ENCODE assay signal across 30 mouse cellular contexts in the genomic region with DNA sequence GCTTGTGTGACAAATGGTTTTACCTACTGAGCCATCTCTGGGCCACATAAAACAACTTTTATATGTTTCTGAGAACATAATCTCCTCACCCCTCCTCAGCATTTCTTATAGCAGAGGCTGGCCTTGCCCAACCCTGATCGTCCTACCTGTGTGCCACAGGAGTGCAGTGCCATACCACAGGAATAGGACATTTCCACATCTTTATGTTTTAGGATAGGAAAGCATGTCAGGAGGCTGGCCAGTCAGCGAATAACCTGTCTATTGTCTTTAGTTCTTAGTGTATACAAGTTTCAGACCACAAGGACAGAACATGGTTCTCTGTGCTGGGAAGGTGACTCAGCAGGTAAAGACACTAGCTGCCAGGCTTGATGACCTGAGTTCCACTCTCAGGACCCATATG. TPM values are rescaled to one million over a fixed set of nuclear protein-coding genes. Genes with fewer than 3 reads are reported as not detected.
DNase-seq lines count a peak whose midpoint lies in the region; ATAC-seq and TF ChIP-seq lines count a peak whose summit lies in the region.
"Had no signal": no experiment of that assay in that cellular context is flagged by ENCODE, and none has a peak within 500 bp of the region (broad histone marks: within the 10 kb centered on the region; RNA-seq: fewer than 3 reads in every experiment).

No protein-coding gene starts in this region.

- no peak for TF ChIP-seq CTCF in MEL (IDR thresholded peaks at IDR 0.05 in 2 of 3, conservative IDR thresholded peaks at IDR 0.05 in 1 of 3; ENCODE audit: control insufficient read depth in 1 of 3, insufficient read depth in 1 of 3, low read depth in 2 of 3, low read length in 3 of 3, poor library complexity in 1 of 3, severe bottlenecking in 1 of 3)

- intact Hi-C loops in gastrocnemius, postnatal 36 days (cut with DNase I) = no loop called here

- no peak for ATAC-seq in heart, embryonic 12.5 days (ENCODE audit: insufficient number of reproducible peaks, low FRiP score)
- no peak for ATAC-seq in liver, embryonic 13.5 days (ENCODE audit: low read depth)
- ATAC-seq in liver, embryonic 12.5 days = no peak
- ATAC-seq: CD4-positive, CD25-positive, alpha-beta regulatory T cell, adult 4 months; forebrain, embryonic 14.5 days; forebrain, embryonic 16.5 days had no signal

- DNase-seq in heart, adult 11 months = peak; percentile 79
- peak; percentile 25 for DNase-seq in liver, embryonic 13.5 days
- no peak for DNase-seq in MEL (ENCODE audit: low read depth, low spot score)
- DNase-seq in gastrocnemius, postnatal 36 days = no peak
- DNase-seq: adrenal gland, adult 2 months; adrenal gland, postnatal 10 days; adrenal gland, postnatal 25 days; B cell, adult 2 months; cerebellum, adult 11 months; cerebellum, adult 18-20 months; cerebellum, adult 8-10 months; cerebellum, adult 9-11 months; cerebellum, postnatal 14 days; cerebellum, postnatal 36 days; embryo, embryonic 11 days had no signal

- TF ChIP-seq EP300 in MEL (IDR thresholded peaks at IDR 0.05; ENCODE audit: low read depth in 1 of 2, low read length in 2 of 2) = 0 out of 4 replicates have a peak, but pooled peaks of 1 of the 2 experiments have one; percentile 12

- H3K9me3 ChIP-seq in heart, embryonic 12.5 days (replicated peaks) = no peaks in the 10 kb centered on the region
- no peaks in the 10 kb centered on the region for H3K9me3 ChIP-seq in liver, embryonic 13.5 days (replicated peaks)
- no peaks in the 10 kb centered on the region for H3K9me3 ChIP-seq in liver, embryonic 12.5 days (replicated peaks)
- H3K9me3 ChIP-seq in MEL (replicated peaks; ENCODE audit: insufficient read depth, low read length) = no peaks in the 10 kb centered on the region
- H3K9me3 ChIP-seq: embryonic facial prominence, embryonic 13.5 days; embryonic facial prominence, embryonic 15.5 days; forebrain, embryonic 10.5 days; forebrain, embryonic 12.5 days; G1E had no signal

- no peak overlapping the region for H3K4me3 ChIP-seq in heart, embryonic 12.5 days
- H3K4me3 ChIP-seq in liver, embryonic 13.5 days (replicated peaks) = no peak overlapping the region
- no peak overlapping the region for H3K4me3 ChIP-seq in liver, embryonic 12.5 days
- no peak overlapping the region for H3K4me3 ChIP-seq in MEL (ENCODE audit: control insufficient read depth in 1 of 2, insufficient read depth in 1 of 2, low read depth in 2 of 2, low read length in 2 of 2)
- H3K4me3 ChIP-seq: embryonic facial prominence, embryonic 13.5 days; embryonic facial prominence, embryonic 15.5 days; erythroblast, embryonic 14.5 days; forebrain, embryonic 10.5 days; forebrain, embryonic 12.5 days had no signal

- TF ChIP-seq POLR2A in MEL (IDR thresholded peaks at IDR 0.05; ENCODE audit: control insufficient read depth in 1 of 2, insufficient read depth in 1 of 2, low read depth in 1 of 2, low read length in 2 of 2, poor library complexity in 1 of 2) = no peak

- H3K79me2 ChIP-seq in MEL (ENCODE audit: control insufficient read depth, insufficient read depth, low read length, poor library complexity) = peaks cover 17% of the 10 kb centered on the region

- WGBS in heart, embryonic 12.5 days = 86% methylated on average over 2 of the region's 2 CpGs
- WGBS in liver, embryonic 13.5 days (ENCODE audit: insufficient replicate concordance) = 83% methylated on average over 2 of the region's 2 CpGs
- WGBS in liver, embryonic 12.5 days (ENCODE audit: insufficient replicate concordance) = 77% methylated on average over 2 of the region's 2 CpGs

- no peak overlapping the region for H3K9ac ChIP-seq in heart, embryonic 12.5 days
- H3K9ac ChIP-seq in liver, embryonic 13.5 days = no peak overlapping the region
- no peak overlapping the region for H3K9ac ChIP-seq in liver, embryonic 12.5 days
- no peak overlapping the region for H3K9ac ChIP-seq in MEL (ENCODE audit: control insufficient read depth, low read depth, low read length, poor library complexity, severe bottlenecking)
- H3K9ac ChIP-seq: embryonic facial prominence, embryonic 13.5 days; embryonic facial prominence, embryonic 15.5 days; forebrain, embryonic 12.5 days had no signal

- no peak overlapping the region for H3K27ac ChIP-seq in heart, embryonic 12.5 days (ENCODE audit: poor library complexity, severe bottlenecking)
- no peak overlapping the region for H3K27ac ChIP-seq in liver, embryonic 13.5 days
- H3K27ac ChIP-seq in liver, embryonic 12.5 days = no peak overlapping the region
- H3K27ac ChIP-seq in MEL (ENCODE audit: control insufficient read depth, low read depth, low read length) = no peak overlapping the region
- H3K27ac ChIP-seq: embryonic facial prominence, embryonic 13.5 days; embryonic facial prominence, embryonic 15.5 days; forebrain, embryonic 10.5 days; forebrain, embryonic 12.5 days had no signal

- H3K4me1 ChIP-seq in heart, embryonic 12.5 days (replicated peaks) = peaks cover 12% of the 10 kb centered on the region
- peaks cover 8% of the 10 kb centered on the region for H3K4me1 ChIP-seq in liver, embryonic 13.5 days (replicated peaks)
- H3K4me1 ChIP-seq in liver, embryonic 12.5 days = peaks cover 21% of the 10 kb centered on the region
- peaks cover 0 to 17% of the 10 kb centered on the region in 2 experiments; a peak in 2 of 4 replicates for H3K4me1 ChIP-seq in MEL (ENCODE audit: control insufficient read depth in 1 of 2, insufficient read depth in 2 of 2, low read length in 2 of 2)
- H3K4me1 ChIP-seq: forebrain, embryonic 12.5 days had no signal

- H3K36me3 ChIP-seq in heart, embryonic 12.5 days = peaks cover 9% of the 10 kb centered on the region
- H3K36me3 ChIP-seq in liver, embryonic 13.5 days = no peaks in the 10 kb centered on the region
- peaks cover 4% of the 10 kb centered on the region for H3K36me3 ChIP-seq in liver, embryonic 12.5 days
- peaks cover 3 to 6% of the 10 kb centered on the region in 2 experiments for H3K36me3 ChIP-seq in MEL (ENCODE audit: control insufficient read depth in 1 of 2, insufficient read depth in 2 of 2, low read length in 2 of 2)

- H3K4me2 ChIP-seq in heart, embryonic 12.5 days = no peak overlapping the region
- no peak overlapping the region for H3K4me2 ChIP-seq in liver, embryonic 13.5 days
- no peak overlapping the region for H3K4me2 ChIP-seq in liver, embryonic 12.5 days
- H3K4me2 ChIP-seq: embryonic facial prominence, embryonic 13.5 days; embryonic facial prominence, embryonic 15.5 days; forebrain, embryonic 12.5 days had no signal

- TF ChIP-seq RAD21 in MEL (IDR thresholded peaks at IDR 0.05; ENCODE audit: low read depth, low read length) = no peak

- H3K27me3 ChIP-seq in heart, embryonic 12.5 days (replicated peaks) = no peaks in the 10 kb centered on the region
- H3K27me3 ChIP-seq in liver, embryonic 13.5 days = no peaks in the 10 kb centered on the region
- no peaks in the 10 kb centered on the region for H3K27me3 ChIP-seq in liver, embryonic 12.5 days (replicated peaks)
- no peaks in the 10 kb centered on the region for H3K27me3 ChIP-seq in MEL (ENCODE audit: control insufficient read depth in 1 of 2, insufficient read depth in 2 of 2, low read length in 2 of 2)
- H3K27me3 ChIP-seq: CH12.LX; embryonic facial prominence, embryonic 13.5 days; embryonic facial prominence, embryonic 15.5 days; forebrain, embryonic 12.5 days had no signal

TF ChIP-seq in MEL, 35 proteins besides CTCF, POLR2A, EP300 and RAD21:
- TF ChIP-seq TAL1 (IDR thresholded peaks at IDR 0.05; ENCODE audit: low read length) (peak; percentile 63), NELFE (IDR thresholded peaks at IDR 0.05; ENCODE audit: low read depth, low read length) (no peak)

RNA-seq across cellular contexts. Expression of gene Kdm5b, which starts 20.8 kb away (rescaled TPM):
- polyA plus RNA-seq in heart, embryonic 12.5 days (2016; fragmentation: Nextera tagmentation; extraction: Ambion mirVana) = 39.9 and 41.4 TPM in 2 replicates
- 7.6 and 7.7 TPM in 2 replicates for polyA plus RNA-seq in liver, embryonic 13.5 days (2015; fragmentation: Nextera tagmentation; extraction: Ambion mirVana)
- polyA plus RNA-seq in liver, embryonic 12.5 days (2016; fragmentation: Nextera tagmentation; extraction: Ambion mirVana) = 16.1 and 16.5 TPM in 2 replicates
- total RNA-seq in MEL (2012; rRNA removed) = 25.5 and 37.7 TPM in 2 replicates
- polyA plus RNA-seq in MEL (2012; ENCODE audit: insufficient read depth in 1 of 2, insufficient read length in 2 of 2, low read depth in 1 of 2, low replicate concordance in 2 of 2, missing spikeins in 1 of 2) = 10 to 100 TPM; 31.8 to 48.6 TPM
- 10 to 100 TPM in 1 of 2 experiments, 1 to 10 TPM in 1; 9.2 to 11.1 TPM for total RNA-seq in gastrocnemius, postnatal 36 days (2021)

RNA-seq across cellular contexts. Expression of gene Mgat4e, which starts 31.3 kb away (rescaled TPM):
- not detected in 2 replicates for polyA plus RNA-seq in heart, embryonic 12.5 days (2016; fragmentation: Nextera tagmentation; extraction: Ambion mirVana)
- not detected in 2 replicates for polyA plus RNA-seq in liver, embryonic 13.5 days (2015; fragmentation: Nextera tagmentation; extraction: Ambion mirVana)
- not detected in 2 replicates for polyA plus RNA-seq in liver, embryonic 12.5 days (2016; fragmentation: Nextera tagmentation; extraction: Ambion mirVana)
- 0.08 TPM in 1 of 2 replicates, not detected in the other for total RNA-seq in MEL (2012; rRNA removed)
- under 1 TPM in 1 of 2 experiments, not detected in 1; 0.17 TPM for polyA plus RNA-seq in MEL (2012; ENCODE audit: insufficient read depth in 1 of 2, insufficient read length in 2 of 2, low read depth in 1 of 2, low replicate concordance in 2 of 2, missing spikeins in 1 of 2)
- total RNA-seq in gastrocnemius, postnatal 36 days (2021) = not detected
- total RNA-seq: adrenal gland, adult 2 months; adrenal gland, postnatal 10 days; adrenal gland, postnatal 25 days; adrenal gland, postnatal 4 days; common myeloid progenitor, adult 5-6 weeks had no signal
- polyA plus RNA-seq: adrenal gland, adult 2 months; CD4-positive, CD25-positive, alpha-beta regulatory T cell, adult 4 months; embryonic facial prominence, embryonic 11.5 days; embryonic facial prominence, embryonic 13.5 days; embryonic facial prominence, embryonic 15.5 days; erythroblast, embryonic 14.5 days; forebrain, embryonic 10.5 days; forebrain, embryonic 12.5 days; forebrain, embryonic 14.5 days; forebrain, embryonic 16.5 days; G1E had no signal

Comparison
In these comparisons a context has a peak if more than half of its experiments do, and no peak if none do; other contexts are left out.
1. DNase-seq: peak in heart, adult 11 months (single experiment) and liver, embryonic 13.5 days (single experiment); none in MEL (single experiment) and gastrocnemius, postnatal 36 days (0 of 2).